Mouse (Mus musculus) heart, adult 18-20 months (tissue): ENCODE measurements around the gene Tfg. TPM values are rescaled to one million over a fixed set of nuclear protein-coding genes. Genes with fewer than 3 reads are reported as not detected.

Experiments
- DNase-seq, 2 experiments: peaks; one replicate each; pipeline ENCODE4 v3.0.0; 2021 to 2022; ENCODE audit warnings: mixed read lengths in 1 of 2
- total RNA-seq, 2 experiments: library from RNA; stranded (reverse); gene quantifications; 2 replicates each; pipeline ENCODE4 v1.2.3; 2021

Gene Tfg
- total RNA-seq, 2 experiments from 2014 or later: 40.4 to 45.4 TPM

- peak; percentile 40 to 49 for DNase-seq
These were observed 72.0 kb downstream of the Tfg start for GRCm38 (mm10) chr16:56645251-56645650.

Other genes with a start within 250 kb of the Tfg start
- 1 to 10 TPM; 5.0 to 7.4 TPM for gene Abi3bp, start 239.6 kb downstream of the Tfg start, total RNA-seq
- gene Adgrg7, start 78.4 kb upstream of the Tfg start, total RNA-seq: not detected
- gene Tmem45a, start 168.7 kb upstream of the Tfg start, total RNA-seq: 1 to 10 TPM; 2.9 to 4.8 TPM
- gene Lnp1, start 210.6 kb upstream of the Tfg start, total RNA-seq: not detected